Mouse (Mus musculus) adrenal gland, adult 18-20 months (tissue): ENCODE measurements around the gene Dnajb8. TPM values are rescaled to one million over a fixed set of nuclear protein-coding genes. Genes with fewer than 3 reads are reported as not detected.

Experiments
- DNase-seq, 2 experiments: peaks; one replicate each; pipeline ENCODE4 v3.0.0; 2021 to 2022; ENCODE audit warnings: low spot score in 2 of 2
- total RNA-seq, 2 experiments: library from RNA; stranded (reverse); gene quantifications; 1 replicate in 1 of 2; 2 replicates in 1 of 2; pipeline ENCODE4 v1.2.3; 2021

The Dnajb8 gene
- total RNA-seq, 2 experiments from 2014 or later = not detected

- no peak for DNase-seq
Measured at GRCm38 (mm10) chr6:88278141-88278540, 56.1 kb downstream of the Dnajb8 start.

- no peak for DNase-seq
Measured at GRCm38 (mm10) chr6:88290129-88290766, 68.2 kb downstream of the Dnajb8 start.

GRCm38 (mm10) chr6:88292274-88292909 is 70.3 kb downstream of the Dnajb8 start:
- DNase-seq = no peak

GRCm38 (mm10) chr6:88299491-88299890 is 77.4 kb downstream of the Dnajb8 start:
- no peak for DNase-seq

GRCm38 (mm10) chr6:88301234-88301633 is 79.2 kb downstream of the Dnajb8 start:
- DNase-seq = no peak

Other genes starting within 250 kb of the Dnajb8 start
- gene H1fx, start 240.6 kb upstream of the Dnajb8 start, total RNA-seq = 1 to 10 TPM; 5.9 to 9.1 TPM
- 100 to 1,000 TPM; 295 to 343 TPM for gene Rab7, start 177.0 kb upstream of the Dnajb8 start, total RNA-seq
- 100 to 1,000 TPM; 222 to 247 TPM for gene Rpn1, start 137.8 kb upstream of the Dnajb8 start, total RNA-seq
- 10 to 100 TPM; 23.5 to 28.8 TPM for gene Gata2, start 28.4 kb upstream of the Dnajb8 start, total RNA-seq
- 10 to 100 TPM in 1 of 2 experiments, 1 to 10 TPM in 1; 10.0 to 17.4 TPM for gene Eefsec, start 224.3 kb downstream of the Dnajb8 start, total RNA-seq
- 10 to 100 TPM; 31.0 to 36.9 TPM for gene Ruvbl1, start 243.1 kb downstream of the Dnajb8 start, total RNA-seq